Mouse (Mus musculus) heart, embryonic 13.5 days (tissue): ENCODE data around the gene Wasf1. TPM values are rescaled to one million over a fixed set of nuclear protein-coding genes. Genes with fewer than 3 reads are reported as not detected.

Experiments used
- ATAC-seq: fragments of 200-750 bp; cut with Nextera tagmentation; 2 replicates; pipeline ENCODE4 v1.8.0; 2017; ENCODE audit warnings: moderate TSS enrichment; ENCODE audit not compliant: insufficient number of reproducible peaks, low FRiP score, low TSS enrichment; ENCODE audit errors: extremely low read depth
- H3K27ac ChIP-seq: fragments of 300-500 bp; sonication (generic); replicated peaks from 2 replicates; pipeline ENCODE4 v1.5.1; 2015; ENCODE audit warnings: moderate library complexity, mild to moderate bottlenecking, inconsistent platforms
- H3K27me3 ChIP-seq: fragments of 300-500 bp; sonication (generic); replicated peaks from 2 replicates; pipeline ENCODE4 v1.6.1; 2015; ENCODE audit warnings: mild to moderate bottlenecking, inconsistent platforms
- H3K36me3 ChIP-seq: fragments of 300-500 bp; sonication (generic); 2 replicates; pipeline ENCODE4 v1.6.1; 2015; ENCODE audit warnings: mild to moderate bottlenecking, inconsistent platforms
- H3K4me1 ChIP-seq: fragments of 300-500 bp; sonication (generic); 2 replicates; pipeline ENCODE4 v1.6.1; 2015; ENCODE audit warnings: inconsistent platforms
- H3K4me2 ChIP-seq: fragments of 300-500 bp; sonication (generic); 2 replicates; pipeline ENCODE4 v1.6.1; 2015; ENCODE audit warnings: inconsistent platforms, mild to moderate bottlenecking, moderate library complexity
- H3K4me3 ChIP-seq: fragments of 300-500 bp; sonication (generic); 2 replicates; pipeline ENCODE4 v1.5.1; 2015; ENCODE audit warnings: moderate library complexity, mild to moderate bottlenecking, inconsistent platforms
- H3K9ac ChIP-seq: fragments of 300-500 bp; sonication (generic); 2 replicates; pipeline ENCODE4 v1.6.1; 2015; ENCODE audit warnings: inconsistent platforms, mild to moderate bottlenecking, moderate library complexity
- H3K9me3 ChIP-seq: fragments of 300-500 bp; sonication (generic); 2 replicates; pipeline ENCODE4 v1.6.1; 2016; ENCODE audit warnings: inconsistent platforms
- WGBS: fragments of 180-500 bp; shearing (Covaris S2); methylation state at CpG from one replicate; pipeline ENCODE4 v1.1.7; 2015; ENCODE audit warnings: mixed read lengths; 5-methylcytosine and 5-hydroxymethylcytosine counted together
- polyA plus RNA-seq: library from polyadenylated mRNA; unstranded; fragments of >200 nt; fragmentation: Nextera tagmentation; extraction: Ambion mirVana; gene quantifications from 2 replicates; pipeline ENCODE4 v1.2.1, GENCODE M21; 2015

The Wasf1 gene
- polyA plus RNA-seq, 1 experiment from 2014 or later = 12.7 TPM

GRCm38 (mm10) chr10:40971256-40971655 lies 88.0 kb downstream of the Wasf1 start:
- no peaks in the 10 kb centered on the region for H3K36me3 ChIP-seq
- no peak overlapping the region for H3K4me2 ChIP-seq
- ATAC-seq = no peak
- peaks cover 8% of the 10 kb centered on the region for H3K4me1 ChIP-seq
- no peak overlapping the region for H3K4me3 ChIP-seq
- H3K9me3 ChIP-seq = no peaks in the 10 kb centered on the region
- no peak overlapping the region for H3K9ac ChIP-seq
- WGBS = 63% methylated on average over 5 of the region's 5 CpGs
- no peak overlapping the region for H3K27ac ChIP-seq
- no peaks in the 10 kb centered on the region for H3K27me3 ChIP-seq

GRCm38 (mm10) chr10:40983761-40984160 lies 100.5 kb downstream of the Wasf1 start:
- Histone ChIP-seq H3K27me3 (no peaks in the 10 kb centered on the region), H3K27ac (no peak overlapping the region), H3K4me3 (no peak overlapping the region), H3K9ac (no peak overlapping the region), H3K4me2 (no peak overlapping the region), H3K4me1 (0 out of 2 replicates have a peak, but pooled peaks cover 3% of the 10 kb centered on the region), H3K36me3 (no peaks in the 10 kb centered on the region), H3K9me3 (no peaks in the 10 kb centered on the region)
- ATAC-seq = no peak

- H3K9ac ChIP-seq = no peak overlapping the region
- H3K27ac ChIP-seq = no peak overlapping the region
- H3K9me3 ChIP-seq = no peaks in the 10 kb centered on the region
- H3K36me3 ChIP-seq = no peaks in the 10 kb centered on the region
- no peak overlapping the region for H3K4me2 ChIP-seq
- ATAC-seq = no peak
- 81% methylated on average over 3 of the region's 3 CpGs for WGBS
- no peaks in the 10 kb centered on the region for H3K27me3 ChIP-seq
- no peak overlapping the region for H3K4me3 ChIP-seq
- 0 out of 2 replicates have a peak, but pooled peaks cover 3% of the 10 kb centered on the region for H3K4me1 ChIP-seq
These were observed 101.3 kb downstream of the Wasf1 start for GRCm38 (mm10) chr10:40984600-40984999.

GRCm38 (mm10) chr10:40985350-40985749 lies 102.1 kb downstream of the Wasf1 start:
- no peak for ATAC-seq
- Histone ChIP-seq H3K9ac (peak overlapping the region; percentile 34; the same call in 1 of the 2 replicates), H3K4me2 (peak overlapping the region; percentile 59), H3K36me3 (no peaks in the 10 kb centered on the region), H3K4me3 (peak overlapping the region; percentile 22), H3K4me1 (0 out of 2 replicates have a peak, but pooled peaks cover 3% of the 10 kb centered on the region), H3K27ac (no peak overlapping the region), H3K27me3 (no peaks in the 10 kb centered on the region), H3K9me3 (no peaks in the 10 kb centered on the region)
- 20% methylated on average over 11 of the region's 13 CpGs for WGBS

Other genes with a start within 250 kb of the Wasf1 start
- 2.4 TPM in 2 replicates for gene Mettl24, start 200.2 kb upstream of the Wasf1 start, polyA plus RNA-seq
- gene Cdc40, start 164 bp upstream of the Wasf1 start, polyA plus RNA-seq = 19.9 and 21.2 TPM in 2 replicates
- not detected in 2 replicates for gene Gpr6, start 188.8 kb downstream of the Wasf1 start, polyA plus RNA-seq